Mouse (Mus musculus): Measurements from ENCODE around the gene Ube2h. TPM values are rescaled to one million over a fixed set of nuclear protein-coding genes. Genes with fewer than 3 reads are reported as not detected.
"Not testable (repeated sequence)": the region's sequence is repeated elsewhere in the genome, so short reads cannot be mapped to it uniquely, and the experiment has no call there.

The Ube2h gene
- polyA plus RNA-seq, 1 experiment from 2014 or later, result 47.9 TPM

GRCm38 (mm10) chr6:30212468-30212867 is 91.9 kb downstream of the Ube2h start:
- Histone ChIP-seq H3K36me3 (peaks cover 11% of the 10 kb centered on the region), H3K4me1 (no peaks in the 10 kb centered on the region), H3K27me3 (replicated peaks) (no peaks in the 10 kb centered on the region), H3K27ac (replicated peaks) (no peak overlapping the region), H3K9me3 (replicated peaks) (no peaks in the 10 kb centered on the region), H3K4me3 (replicated peaks) (no peak overlapping the region), H3K4me2 (no peak overlapping the region), H3K9ac (replicated peaks) (no peak overlapping the region)
- 96% methylated on average over 8 of the region's 8 CpGs for WGBS
- ATAC-seq (ENCODE audit: low FRiP score), result no peak

DNA sequence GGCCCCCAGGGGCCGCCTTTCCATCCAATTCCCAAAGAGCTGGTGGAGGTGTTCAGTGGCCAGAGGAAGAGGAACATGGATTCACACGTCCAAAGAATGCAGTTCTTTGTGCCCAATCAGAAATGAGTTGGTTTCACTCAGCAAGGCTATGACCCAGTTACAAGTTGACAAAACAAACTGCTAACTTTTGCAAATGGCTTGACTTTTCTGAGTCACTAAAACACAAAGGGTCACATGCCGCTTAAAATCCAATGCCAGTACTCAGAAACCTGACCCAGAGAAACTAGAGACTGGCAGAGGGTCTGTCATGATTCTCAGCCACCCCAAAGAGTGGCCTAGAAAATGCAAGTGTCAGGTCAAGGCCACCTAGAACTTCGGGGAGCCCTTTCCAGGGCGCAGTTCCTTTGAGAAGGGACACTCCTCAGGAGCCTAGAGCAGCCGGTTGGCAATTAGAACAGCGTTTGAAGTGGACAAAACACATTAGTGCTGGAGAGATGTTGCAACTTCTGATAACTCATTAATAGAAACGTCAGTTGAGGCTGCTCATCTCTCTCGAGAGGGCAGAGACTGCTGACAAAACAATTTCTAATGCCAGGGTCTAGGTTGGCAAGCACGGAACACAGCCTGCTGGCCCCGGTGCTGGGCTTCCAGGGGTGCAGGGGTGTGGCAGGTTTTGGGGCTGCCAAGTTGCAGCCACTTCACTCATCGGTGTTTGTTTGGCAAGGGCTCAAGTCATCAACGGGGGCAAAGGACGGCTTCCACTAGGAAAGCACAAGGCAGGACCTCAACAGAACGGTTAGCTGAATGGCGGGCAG is 92.5 kb downstream of the Ube2h start:
- Histone ChIP-seq H3K27me3 (replicated peaks) (no peaks in the 10 kb centered on the region), H3K4me3 (replicated peaks) (no peak overlapping the region), H3K4me2 (no peak overlapping the region), H3K9me3 (replicated peaks) (no peaks in the 10 kb centered on the region), H3K36me3 (peaks cover 11% of the 10 kb centered on the region), H3K27ac (replicated peaks) (no peak overlapping the region), H3K4me1 (no peaks in the 10 kb centered on the region), H3K9ac (replicated peaks) (no peak overlapping the region)
- 70% methylated on average over 16 of the region's 16 CpGs for WGBS
- ATAC-seq (ENCODE audit: low FRiP score), result no peak

- no peaks in the 10 kb centered on the region for H3K9me3 ChIP-seq (replicated peaks)
- 33% methylated on average over 5 of the region's 5 CpGs for WGBS
- H3K4me1 ChIP-seq, result peaks cover 1% of the 10 kb centered on the region; the same call in 1 of the 2 replicates
- no peak overlapping the region for H3K4me3 ChIP-seq (replicated peaks)
- no peaks in the 10 kb centered on the region for H3K27me3 ChIP-seq (replicated peaks)
- ATAC-seq (ENCODE audit: low FRiP score), result peak; percentile 39; the same call in 1 of the 2 replicates
- H3K9ac ChIP-seq (replicated peaks), result no peak overlapping the region
- peaks cover 8% of the 10 kb centered on the region for H3K36me3 ChIP-seq
- H3K4me2 ChIP-seq, result no peak overlapping the region
- H3K27ac ChIP-seq (replicated peaks), result no peak overlapping the region
Measured at GRCm38 (mm10) chr6:30210788-30211187, 93.6 kb downstream of the Ube2h start.

DNA sequence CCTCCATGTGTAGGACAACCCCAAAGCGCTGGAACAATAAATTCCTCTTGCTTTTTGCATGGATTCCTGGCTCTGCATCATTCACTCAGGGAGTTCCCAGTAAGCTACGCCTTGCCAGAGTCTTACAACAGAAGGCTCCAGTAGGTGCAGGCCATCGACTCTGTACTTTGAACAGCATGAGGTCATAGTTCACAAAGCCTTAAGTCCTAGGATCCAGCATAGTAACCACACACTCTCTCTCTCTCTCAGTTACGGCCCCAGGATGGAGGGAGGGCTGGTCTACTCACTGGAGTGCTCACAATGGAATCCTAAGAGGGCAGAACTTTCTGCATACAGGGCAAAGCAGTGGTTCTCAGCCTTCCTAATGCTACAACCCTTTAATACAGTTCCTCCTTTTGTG is 95.5 kb downstream of the Ube2h start:
- H3K4me2 ChIP-seq, result no peak overlapping the region
- H3K36me3 ChIP-seq, result no peaks in the 10 kb centered on the region
- no peaks in the 10 kb centered on the region for H3K27me3 ChIP-seq (replicated peaks)
- no peaks in the 10 kb centered on the region for H3K9me3 ChIP-seq (replicated peaks)
- H3K4me3 ChIP-seq (replicated peaks), result no peak overlapping the region
- H3K4me1 ChIP-seq, result peaks cover 5% of the 10 kb centered on the region; the same call in 1 of the 2 replicates
- H3K9ac ChIP-seq (replicated peaks), result no peak overlapping the region
- no peak overlapping the region for H3K27ac ChIP-seq (replicated peaks)
- 48% methylated on average over 4 of the region's 4 CpGs for WGBS
- no peak for ATAC-seq (ENCODE audit: low FRiP score)

- ATAC-seq (ENCODE audit: low FRiP score), result peak; percentile 80
- Histone ChIP-seq H3K36me3 (no peaks in the 10 kb centered on the region), H3K4me3 (replicated peaks) (peak overlapping the region; percentile 27), H3K27me3 (replicated peaks) (no peaks in the 10 kb centered on the region), H3K4me1 (peaks cover 5% of the 10 kb centered on the region; the same call in 1 of the 2 replicates), H3K27ac (replicated peaks) (no peak overlapping the region), H3K9me3 (replicated peaks) (no peaks in the 10 kb centered on the region), H3K4me2 (peak overlapping the region; percentile 59), H3K9ac (replicated peaks) (peak overlapping the region; percentile 34)
- 6% methylated on average over 30 of the region's 30 CpGs for WGBS
Measured at GRCm38 (mm10) chr6:30205587-30206202, 98.6 kb downstream of the Ube2h start.

- H3K4me2 ChIP-seq; H3K36me3 ChIP-seq; ATAC-seq (ENCODE audit: low FRiP score); H3K4me1 ChIP-seq; H3K4me3 ChIP-seq (replicated peaks); H3K9me3 ChIP-seq (replicated peaks); H3K27ac ChIP-seq (replicated peaks); H3K27me3 ChIP-seq (replicated peaks); H3K9ac ChIP-seq (replicated peaks): not testable (repeated sequence)
- WGBS, result 88% methylated on average over 5 of the region's 6 CpGs
Measured at GRCm38 (mm10) chr6:30205180-30205538, 99.2 kb downstream of the Ube2h start.

DNA sequence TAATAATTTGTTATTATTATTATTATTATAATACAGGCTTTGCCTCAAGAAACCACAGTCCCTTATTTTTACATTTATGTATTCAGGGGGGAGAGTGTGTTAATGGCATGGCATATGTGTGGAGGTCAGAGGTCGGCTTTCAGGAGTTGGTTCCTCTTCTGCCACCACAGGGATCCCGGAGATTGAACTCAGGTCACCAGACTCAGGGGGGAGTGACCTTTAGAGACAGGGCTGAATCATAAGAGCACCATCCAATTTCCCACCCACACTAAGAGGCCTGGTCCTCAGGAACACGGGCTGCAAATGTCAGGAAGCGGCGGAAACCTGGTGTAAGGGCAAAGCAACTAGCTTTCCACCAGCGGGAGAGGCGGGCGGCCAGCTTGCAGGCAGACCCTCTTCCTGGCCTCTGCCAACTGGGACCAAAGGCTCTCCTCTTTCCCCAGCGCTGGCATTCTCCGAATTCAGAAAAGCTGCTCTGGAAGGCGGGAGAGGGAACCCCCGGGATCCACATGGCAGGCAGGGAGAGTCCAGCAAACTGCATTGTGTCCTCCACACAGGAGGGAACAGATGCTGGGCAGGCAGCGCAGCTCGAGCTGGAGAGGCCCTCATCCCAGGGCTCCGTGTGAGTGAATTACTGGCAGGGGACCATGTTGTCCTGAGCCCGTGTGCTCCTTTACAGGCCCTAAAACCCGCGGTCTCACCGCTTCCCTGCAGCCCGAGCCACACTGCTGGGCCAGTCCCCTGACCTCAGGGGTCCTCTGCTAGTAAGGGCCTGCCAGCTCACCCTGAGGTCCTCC is 99.8 kb downstream of the Ube2h start:
- ATAC-seq (ENCODE audit: low FRiP score), result no peak
- H3K36me3 ChIP-seq, result no peaks in the 10 kb centered on the region
- no peaks in the 10 kb centered on the region for H3K27me3 ChIP-seq (replicated peaks)
- H3K4me3 ChIP-seq (replicated peaks), result no peak overlapping the region
- H3K9ac ChIP-seq (replicated peaks), result no peak overlapping the region
- WGBS, result 53% methylated on average over 20 of the region's 20 CpGs
- no peak overlapping the region for H3K27ac ChIP-seq (replicated peaks)
- peaks cover 5% of the 10 kb centered on the region; the same call in 1 of the 2 replicates for H3K4me1 ChIP-seq
- H3K4me2 ChIP-seq, result no peak overlapping the region
- H3K9me3 ChIP-seq (replicated peaks), result no peaks in the 10 kb centered on the region

DNA sequence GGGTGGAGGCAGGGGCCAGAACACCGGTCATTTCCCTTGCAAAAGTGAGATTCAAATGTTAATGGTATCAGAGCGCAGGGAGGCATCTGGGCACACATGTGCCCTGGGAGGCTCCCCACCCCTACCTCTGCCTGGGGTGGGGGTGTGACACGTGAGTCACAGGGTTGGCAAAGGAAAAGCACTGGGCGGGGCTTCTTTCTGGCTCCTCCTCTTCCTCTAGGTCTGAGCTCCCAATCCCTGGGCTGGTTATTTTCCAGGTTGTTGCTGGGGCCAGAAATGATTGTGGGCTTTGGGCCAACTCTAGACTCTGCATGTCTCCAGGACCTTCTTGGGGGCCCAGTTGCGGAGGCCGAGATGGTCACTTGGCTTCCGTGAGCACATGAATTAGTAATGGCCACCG is 108.2 kb downstream of the Ube2h start:
- Histone ChIP-seq H3K4me3 (replicated peaks) (no peak overlapping the region), H3K27ac (replicated peaks) (no peak overlapping the region), H3K9ac (replicated peaks) (no peak overlapping the region), H3K9me3 (replicated peaks) (no peaks in the 10 kb centered on the region), H3K4me2 (no peak overlapping the region), H3K4me1 (no peaks in the 10 kb centered on the region), H3K36me3 (no peaks in the 10 kb centered on the region), H3K27me3 (replicated peaks) (no peaks in the 10 kb centered on the region)
- WGBS, result 81% methylated on average over 8 of the region's 8 CpGs
- no peak for ATAC-seq (ENCODE audit: low FRiP score)

DNA sequence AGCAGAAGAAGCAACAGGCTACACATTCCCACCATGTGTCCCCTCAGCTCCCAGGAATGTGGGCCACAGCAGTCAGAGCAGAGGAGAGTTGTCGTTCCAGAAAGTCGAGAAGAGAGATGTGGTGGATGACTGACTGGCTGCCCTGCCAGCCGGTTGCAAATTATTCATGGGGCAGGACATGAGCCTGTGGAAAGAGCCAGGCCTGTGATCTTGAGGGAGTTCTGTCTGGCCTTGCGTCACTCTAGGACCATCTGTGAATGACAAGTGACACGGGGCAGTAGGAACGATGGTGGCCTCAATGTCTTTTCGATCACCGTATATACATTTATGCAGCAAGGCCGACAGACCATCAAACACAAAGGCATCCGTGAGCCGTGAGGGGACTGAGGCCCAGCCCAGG is 108.7 kb downstream of the Ube2h start:
- H3K9me3 ChIP-seq (replicated peaks), result no peaks in the 10 kb centered on the region
- H3K27me3 ChIP-seq (replicated peaks), result no peaks in the 10 kb centered on the region
- H3K4me3 ChIP-seq (replicated peaks), result no peak overlapping the region
- H3K9ac ChIP-seq (replicated peaks), result no peak overlapping the region
- H3K36me3 ChIP-seq, result no peaks in the 10 kb centered on the region
- no peak for ATAC-seq (ENCODE audit: low FRiP score)
- H3K27ac ChIP-seq (replicated peaks), result no peak overlapping the region
- no peak overlapping the region for H3K4me2 ChIP-seq
- WGBS, result 83% methylated on average over 11 of the region's 11 CpGs
- no peaks in the 10 kb centered on the region for H3K4me1 ChIP-seq

DNA sequence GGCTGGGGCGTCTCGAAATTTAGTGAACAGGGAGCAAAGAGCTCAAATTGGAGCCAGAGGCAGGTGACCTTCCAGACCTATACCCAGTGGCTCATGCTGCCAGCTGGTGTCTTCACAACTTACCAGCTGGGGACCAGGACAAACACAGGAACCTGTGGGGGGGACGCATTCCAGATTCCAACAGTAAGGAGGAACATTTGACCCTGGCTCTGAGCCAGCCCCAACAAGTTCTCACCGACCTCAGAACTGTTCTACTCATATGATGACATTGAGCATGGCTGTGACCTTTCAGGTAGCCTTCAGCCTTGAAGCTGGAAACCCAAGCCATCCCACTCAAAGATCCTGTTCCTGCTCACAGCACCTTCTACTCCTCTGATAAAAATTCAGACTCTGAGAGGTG is 120.7 kb downstream of the Ube2h start:
- ATAC-seq (ENCODE audit: low FRiP score), result no peak
- WGBS, result 80% methylated on average over 4 of the region's 4 CpGs
- peaks cover 4% of the 10 kb centered on the region; the same call in 1 of the 2 replicates for H3K4me1 ChIP-seq
- peaks cover 41% of the 10 kb centered on the region for H3K27me3 ChIP-seq (replicated peaks)
- H3K36me3 ChIP-seq, result no peaks in the 10 kb centered on the region
- H3K4me3 ChIP-seq (replicated peaks), result no peak overlapping the region
- no peak overlapping the region for H3K4me2 ChIP-seq
- no peaks in the 10 kb centered on the region for H3K9me3 ChIP-seq (replicated peaks)
- no peak overlapping the region for H3K27ac ChIP-seq (replicated peaks)
- no peak overlapping the region for H3K9ac ChIP-seq (replicated peaks)

DNA sequence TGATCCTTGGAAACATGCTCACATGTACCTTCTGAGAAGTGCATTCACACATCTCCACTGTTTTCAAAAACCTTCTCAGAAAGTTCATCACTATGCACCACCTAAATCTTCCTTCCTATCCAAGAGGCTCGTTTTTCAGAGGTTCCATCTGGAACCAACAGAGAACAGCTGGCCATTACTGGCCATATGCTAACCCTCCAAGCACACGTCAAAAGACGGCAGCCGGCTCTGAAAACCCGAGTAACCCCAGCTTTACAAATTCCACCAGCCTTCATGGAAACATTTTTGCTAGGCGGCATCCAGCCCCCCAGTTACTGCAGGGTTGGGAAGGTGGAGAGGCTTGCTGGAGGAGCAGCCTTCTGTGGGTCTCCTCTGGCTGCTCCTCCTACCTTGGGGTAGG is 122.3 kb downstream of the Ube2h start:
- Histone ChIP-seq H3K4me1 (peaks cover 9% of the 10 kb centered on the region), H3K9ac (replicated peaks) (no peak overlapping the region), H3K36me3 (no peaks in the 10 kb centered on the region), H3K27ac (replicated peaks) (no peak overlapping the region), H3K9me3 (replicated peaks) (no peaks in the 10 kb centered on the region), H3K27me3 (replicated peaks) (peaks cover 54% of the 10 kb centered on the region), H3K4me2 (no peak overlapping the region), H3K4me3 (replicated peaks) (no peak overlapping the region)
- ATAC-seq (ENCODE audit: low FRiP score), result no peak
- 45% methylated on average over 6 of the region's 6 CpGs for WGBS

Measured in neural tube, embryonic 15.5 days (tissue).